Mouse (Mus musculus) hindbrain, embryonic 10.5 days (tissue): ENCODE measurements around the gene Magi2. TPM values are rescaled to one million over a fixed set of nuclear protein-coding genes. Genes with fewer than 3 reads are reported as not detected.
A peak's percentile ranks its signal among the peaks of the same experiment; 100 is the strongest.

ENCODE experiments used
- DNase-seq: peaks from one replicate; pipeline ENCODE4 v3.0.0-alpha.2; 2017; ENCODE audit warnings: low spot score
- H3K27ac ChIP-seq: fragments of 300-500 bp; sonication (generic); 2 replicates; pipeline ENCODE4 v1.5.1; 2016; ENCODE audit warnings: mild to moderate bottlenecking, moderate library complexity
- H3K27me3 ChIP-seq: fragments of 300-500 bp; sonication (generic); 2 replicates; pipeline ENCODE4 v1.6.1; 2016; ENCODE audit warnings: mild to moderate bottlenecking; ENCODE audit not compliant: poor library complexity, insufficient read depth, severe bottlenecking
- H3K36me3 ChIP-seq: fragments of 300-500 bp; sonication (generic); 2 replicates; pipeline ENCODE4 v1.6.1; 2016; ENCODE audit warnings: mild to moderate bottlenecking, moderate library complexity
- H3K4me1 ChIP-seq: fragments of 300-500 bp; sonication (generic); replicated peaks from 2 replicates; pipeline ENCODE4 v1.6.1; 2016; ENCODE audit warnings: mild to moderate bottlenecking
- H3K4me3 ChIP-seq: fragments of 300-500 bp; sonication (generic); 2 replicates; pipeline ENCODE4 v1.5.1; 2016; ENCODE audit warnings: mild to moderate bottlenecking, moderate library complexity
- H3K9me3 ChIP-seq: fragments of 300-500 bp; sonication (generic); 2 replicates; pipeline ENCODE4 v1.6.1; 2016; ENCODE audit warnings: mild to moderate bottlenecking, moderate library complexity
- WGBS: fragments of 180-500 bp; shearing (Covaris S2); methylation state at CpG from one replicate; pipeline ENCODE4 v1.1.7; 2016; 5-methylcytosine and 5-hydroxymethylcytosine counted together
- polyA plus RNA-seq: library from polyadenylated mRNA; unstranded; fragments of >200 nt; fragmentation: Nextera tagmentation; extraction: Ambion mirVana; gene quantifications from 2 replicates; pipeline ENCODE4 v1.2.1, GENCODE M21; 2016

Gene Magi2
- polyA plus RNA-seq, 1 experiment from 2014 or later: 9.9 TPM

- DNase-seq: no peak
- no peak overlapping the region for H3K27ac ChIP-seq
- no peaks in the 10 kb centered on the region for H3K36me3 ChIP-seq
- peaks cover 6% of the 10 kb centered on the region for H3K4me1 ChIP-seq
- no peaks in the 10 kb centered on the region for H3K9me3 ChIP-seq
- no peak overlapping the region for H3K4me3 ChIP-seq
- 76% methylated on average over 5 of the region's 5 CpGs for WGBS
- H3K27me3 ChIP-seq: no peaks in the 10 kb centered on the region
These were observed 847.3 kb downstream of the Magi2 start for GRCm38 (mm10) chr5:20074101-20074500.

- Histone ChIP-seq H3K9me3 (no peaks in the 10 kb centered on the region), H3K4me3 (no peak overlapping the region), H3K36me3 (no peaks in the 10 kb centered on the region), H3K27me3 (no peaks in the 10 kb centered on the region), H3K27ac (no peak overlapping the region), H3K4me1 (no peaks in the 10 kb centered on the region)
- DNase-seq: no peak
- WGBS: 85% methylated on average over 4 of the region's 4 CpGs
These were observed 848.0 kb downstream of the Magi2 start for GRCm38 (mm10) chr5:20074867-20075266.

- 82% methylated on average over 7 of the region's 7 CpGs for WGBS
- Histone ChIP-seq H3K36me3 (no peaks in the 10 kb centered on the region), H3K4me1 (no peaks in the 10 kb centered on the region), H3K27ac (no peak overlapping the region), H3K4me3 (no peak overlapping the region), H3K9me3 (no peaks in the 10 kb centered on the region), H3K27me3 (no peaks in the 10 kb centered on the region)
- no peak for DNase-seq
These were observed 852.1 kb downstream of the Magi2 start for GRCm38 (mm10) chr5:20078931-20079330.

GRCm38 (mm10) chr5:20080605-20081309, 853.9 kb downstream of the Magi2 start:
- Histone ChIP-seq H3K4me3 (no peak overlapping the region), H3K27ac (no peak overlapping the region), H3K4me1 (no peaks in the 10 kb centered on the region), H3K36me3 (no peaks in the 10 kb centered on the region), H3K27me3 (no peaks in the 10 kb centered on the region), H3K9me3 (no peaks in the 10 kb centered on the region)
- no peak for DNase-seq
- 70% methylated on average over 9 of the region's 9 CpGs for WGBS

- no peaks in the 10 kb centered on the region for H3K36me3 ChIP-seq
- H3K4me3 ChIP-seq: no peak overlapping the region
- H3K4me1 ChIP-seq: no peaks in the 10 kb centered on the region
- H3K27me3 ChIP-seq: no peaks in the 10 kb centered on the region
- 93% methylated on average over 1 of the region's 1 CpGs for WGBS
- no peak for DNase-seq
- H3K27ac ChIP-seq: no peak overlapping the region
- H3K9me3 ChIP-seq: no peaks in the 10 kb centered on the region
These were observed 855.5 kb downstream of the Magi2 start for GRCm38 (mm10) chr5:20082368-20082767.

GRCm38 (mm10) chr5:20087083-20087482, 860.2 kb downstream of the Magi2 start:
- no peaks in the 10 kb centered on the region for H3K36me3 ChIP-seq
- no peak overlapping the region for H3K27ac ChIP-seq
- H3K27me3 ChIP-seq: no peaks in the 10 kb centered on the region
- no peaks in the 10 kb centered on the region for H3K4me1 ChIP-seq
- H3K4me3 ChIP-seq: no peak overlapping the region
- H3K9me3 ChIP-seq: no peaks in the 10 kb centered on the region
- 78% methylated on average over 6 of the region's 6 CpGs for WGBS
- DNase-seq: no peak

GRCm38 (mm10) chr5:20103869-20104268, 877.0 kb downstream of the Magi2 start:
- Histone ChIP-seq H3K27ac (no peak overlapping the region), H3K4me3 (no peak overlapping the region), H3K4me1 (no peaks in the 10 kb centered on the region), H3K36me3 (no peaks in the 10 kb centered on the region), H3K27me3 (no peaks in the 10 kb centered on the region), H3K9me3 (no peaks in the 10 kb centered on the region)
- DNase-seq: no peak

GRCm38 (mm10) chr5:20104496-20104895, 877.7 kb downstream of the Magi2 start:
- Histone ChIP-seq H3K9me3 (no peaks in the 10 kb centered on the region), H3K27me3 (no peaks in the 10 kb centered on the region), H3K4me1 (no peaks in the 10 kb centered on the region), H3K36me3 (no peaks in the 10 kb centered on the region), H3K27ac (no peak overlapping the region), H3K4me3 (no peak overlapping the region)
- 72% methylated on average over 3 of the region's 3 CpGs for WGBS
- DNase-seq: no peak

- Histone ChIP-seq H3K27ac (no peak overlapping the region), H3K4me1 (no peaks in the 10 kb centered on the region), H3K36me3 (no peaks in the 10 kb centered on the region), H3K27me3 (no peaks in the 10 kb centered on the region), H3K4me3 (no peak overlapping the region), H3K9me3 (no peaks in the 10 kb centered on the region)
- 87% methylated on average over 3 of the region's 3 CpGs for WGBS
- DNase-seq: no peak
These were observed 882.7 kb downstream of the Magi2 start for GRCm38 (mm10) chr5:20109496-20109895.

GRCm38 (mm10) chr5:20117156-20117555, 890.3 kb downstream of the Magi2 start:
- DNase-seq: no peak
- WGBS: 88% methylated on average over 3 of the region's 3 CpGs
- Histone ChIP-seq H3K27me3 (no peaks in the 10 kb centered on the region), H3K9me3 (no peaks in the 10 kb centered on the region), H3K27ac (no peak overlapping the region), H3K4me1 (no peaks in the 10 kb centered on the region), H3K4me3 (no peak overlapping the region), H3K36me3 (no peaks in the 10 kb centered on the region)

GRCm38 (mm10) chr5:20140235-20140634, 913.4 kb downstream of the Magi2 start:
- DNase-seq: no peak
- WGBS: 90% methylated on average over 2 of the region's 2 CpGs

GRCm38 (mm10) chr5:20140662-20141444, 914.0 kb downstream of the Magi2 start:
- no peaks in the 10 kb centered on the region for H3K36me3 ChIP-seq
- WGBS: 52% methylated on average over 10 of the region's 10 CpGs
- H3K27ac ChIP-seq: 0 out of 2 replicates have a peak overlapping the region, but pooled peaks have one; percentile 24
- no peaks in the 10 kb centered on the region for H3K27me3 ChIP-seq
- H3K4me1 ChIP-seq: peaks cover 11% of the 10 kb centered on the region
- peak; percentile 9 for DNase-seq
- H3K9me3 ChIP-seq: no peaks in the 10 kb centered on the region
- no peak overlapping the region for H3K4me3 ChIP-seq

More at GRCm38 (mm10) chr5:20140235-20140634, 913.4 kb downstream of the Magi2 start:
- Histone ChIP-seq H3K27me3 (no peaks in the 10 kb centered on the region), H3K4me3 (no peak overlapping the region), H3K9me3 (no peaks in the 10 kb centered on the region), H3K4me1 (peaks cover 11% of the 10 kb centered on the region), H3K27ac (no peak overlapping the region), H3K36me3 (no peaks in the 10 kb centered on the region)

- no peak for DNase-seq
- 55% methylated on average over 3 of the region's 3 CpGs for WGBS
- no peaks in the 10 kb centered on the region for H3K9me3 ChIP-seq
These were observed 926.7 kb downstream of the Magi2 start for GRCm38 (mm10) chr5:20153359-20154125.

More at GRCm38 (mm10) chr5:20153359-20154125, 926.7 kb downstream of the Magi2 start:
- peaks cover 6% of the 10 kb centered on the region; the same call in 1 of the 2 replicates for H3K4me1 ChIP-seq
- H3K27me3 ChIP-seq: no peaks in the 10 kb centered on the region
- no peak overlapping the region for H3K27ac ChIP-seq
- H3K36me3 ChIP-seq: no peaks in the 10 kb centered on the region
- H3K4me3 ChIP-seq: no peak overlapping the region
